Mouse (Mus musculus) CH12.LX (cell line): ENCODE measurements around the gene BC067074. TPM values are rescaled to one million over a fixed set of nuclear protein-coding genes. Genes with fewer than 3 reads are reported as not detected.

Source experiments
- DNase-seq: peaks from one replicate; pipeline ENCODE4 v3.0.0-alpha.2; 2013; ENCODE audit errors: extremely low read depth
- H3K27ac ChIP-seq: 2 replicates; pipeline ENCODE4 v1.5.1; 2012; ENCODE audit warnings: low read depth, mild to moderate bottlenecking, control low read depth, moderate library complexity; ENCODE audit not compliant: insufficient read depth
- H3K27me3 ChIP-seq: replicated peaks from 2 replicates; pipeline ENCODE3; 2012; ENCODE audit warnings: inconsistent platforms
- H3K36me3 ChIP-seq, 2 experiments: replicated peaks in 1 of 2; 2 replicates each; pipeline versions ENCODE3 to v1.6.1; 2012; ENCODE audit warnings: inconsistent platforms in 1 of 2, low read length in 1 of 2, mild to moderate bottlenecking in 1 of 2, mixed read lengths in 1 of 2, moderate library complexity in 1 of 2; ENCODE audit not compliant: control insufficient read depth in 1 of 2, insufficient read depth in 1 of 2
- H3K4me1 ChIP-seq, 2 experiments: 2 replicates each; pipeline ENCODE4 v1.6.1; 2012; ENCODE audit warnings: inconsistent platforms in 1 of 2, moderate library complexity in 1 of 2; ENCODE audit not compliant: insufficient read depth in 2 of 2, control insufficient read depth in 1 of 2
- H3K4me2 ChIP-seq: 2 replicates; pipeline ENCODE4 v1.6.1; 2012; ENCODE audit warnings: low read depth, mild to moderate bottlenecking, control low read depth; ENCODE audit not compliant: poor library complexity, insufficient read depth, severe bottlenecking
- H3K4me3 ChIP-seq, 3 experiments: fragments of 150-350 bp in 1 of 3; sonication (generic) in 1 of 3; replicated peaks in 1 of 3; 2 replicates each; pipeline versions ENCODE3 to v1.5.1; 2011 to 2012; ENCODE audit warnings: low read depth in 2 of 3, low read length in 2 of 3, mild to moderate bottlenecking in 2 of 3, moderate library complexity in 2 of 3, control low read depth in 1 of 3, improper control_type of control experiment in 1 of 3, inconsistent platforms in 1 of 3, mixed read lengths in 1 of 3; ENCODE audit not compliant: poor library complexity in 1 of 3
- H3K79me2 ChIP-seq: replicated peaks from 2 replicates; pipeline ENCODE4 v1.6.1; 2012; ENCODE audit warnings: mild to moderate bottlenecking, moderate library complexity; ENCODE audit not compliant: control insufficient read depth, poor library complexity, insufficient read depth, severe bottlenecking; ENCODE audit errors: extremely low read depth
- H3K9ac ChIP-seq: 2 replicates; pipeline ENCODE4 v1.6.1; 2012; ENCODE audit warnings: low read depth, mild to moderate bottlenecking, control low read depth, moderate library complexity; ENCODE audit not compliant: insufficient read depth
- H3K9me3 ChIP-seq: replicated peaks from 2 replicates; pipeline ENCODE3; 2012; ENCODE audit warnings: low read length, inconsistent platforms, mixed read lengths
- BHLHE40 ChIP-seq: IDR thresholded peaks from 2 replicates; pipeline ENCODE4 v1.6.1; 2011; ENCODE audit warnings: mild to moderate bottlenecking, low read depth, low read length, improper control_type of control experiment
- CHD2 ChIP-seq: IDR thresholded peaks from 2 replicates; pipeline ENCODE4 v1.6.1; 2011; ENCODE audit warnings: low read length, improper control_type of control experiment
- CTCF ChIP-seq, 2 experiments: IDR thresholded peaks in 1 of 2; conservative IDR thresholded peaks in 1 of 2; 2 replicates each; pipeline ENCODE4 v1.5.1; 2011 to 2012; ENCODE audit warnings: low read depth in 2 of 2, low read length in 2 of 2, improper control_type of control experiment in 1 of 2, inconsistent platforms in 1 of 2, mild to moderate bottlenecking in 1 of 2, moderate library complexity in 1 of 2
- E2F4 ChIP-seq: IDR thresholded peaks from 2 replicates; pipeline ENCODE4 v1.6.1; 2011; ENCODE audit warnings: low read depth, low read length, improper control_type of control experiment; ENCODE audit not compliant: insufficient replicate concordance
- ELF1 ChIP-seq: IDR thresholded peaks from 2 replicates; pipeline ENCODE4 v1.6.1; 2014; ENCODE audit warnings: low read depth, mild to moderate bottlenecking, inconsistent platforms, low read length, improper control_type of control experiment
- EP300 ChIP-seq: IDR thresholded peaks from 2 replicates; pipeline ENCODE4 v1.6.1; 2011; ENCODE audit warnings: low read length, improper control_type of control experiment
- ETS1 ChIP-seq: conservative IDR thresholded peaks from 2 replicates; pipeline ENCODE4 v1.6.1; 2012; ENCODE audit warnings: low read depth, mild to moderate bottlenecking, inconsistent platforms, low read length, improper control_type of control experiment, moderate library complexity
- GABPA ChIP-seq: IDR thresholded peaks from 2 replicates; pipeline ENCODE4 v1.6.1; 2012; ENCODE audit warnings: low read depth, low read length, improper control_type of control experiment, inconsistent platforms; ENCODE audit not compliant: insufficient replicate concordance
- IRF4 ChIP-seq: IDR thresholded peaks from 2 replicates; pipeline ENCODE4 v1.6.1; 2014; ENCODE audit warnings: low read depth, mild to moderate bottlenecking, inconsistent platforms, low read length, improper control_type of control experiment
- JUN ChIP-seq: IDR thresholded peaks from 2 replicates; pipeline ENCODE4 v1.6.1; 2011; ENCODE audit warnings: low read depth, mild to moderate bottlenecking, low read length, improper control_type of control experiment, moderate library complexity; ENCODE audit not compliant: insufficient read depth
- JUND ChIP-seq: conservative IDR thresholded peaks from 2 replicates; pipeline ENCODE4 v1.6.1; 2011; ENCODE audit warnings: low read depth, low read length, improper control_type of control experiment
- MAX ChIP-seq: IDR thresholded peaks from 2 replicates; pipeline ENCODE4 v1.6.1; 2011; ENCODE audit warnings: low read length, improper control_type of control experiment
- MEF2A ChIP-seq: IDR thresholded peaks from 2 replicates; pipeline ENCODE4 v1.6.1; 2014; ENCODE audit warnings: low read depth, mild to moderate bottlenecking, inconsistent platforms, low read length, improper control_type of control experiment, borderline replicate concordance
- MYC ChIP-seq: IDR thresholded peaks from 2 replicates; pipeline ENCODE4 v1.6.1; 2011; ENCODE audit warnings: low read depth, mild to moderate bottlenecking, improper control_type of control experiment, low read length
- PAX5 ChIP-seq: IDR thresholded peaks from 2 replicates; pipeline ENCODE4 v1.6.1; 2012; ENCODE audit warnings: low read length, inconsistent platforms, mixed read lengths
- POLR2A ChIP-seq: IDR thresholded peaks from 2 replicates; pipeline ENCODE4 v1.6.1; 2011; ENCODE audit warnings: low read depth, mild to moderate bottlenecking, improper control_type of control experiment, low read length
- POLR2AphosphoS2 ChIP-seq: IDR thresholded peaks from 2 replicates; pipeline ENCODE4 v1.6.1; 2011; ENCODE audit warnings: low read depth, low read length, improper control_type of control experiment
- RAD21 ChIP-seq: IDR thresholded peaks from 2 replicates; pipeline ENCODE4 v1.6.1; 2011; ENCODE audit warnings: low read depth, mild to moderate bottlenecking, low read length, improper control_type of control experiment, moderate library complexity
- SIN3A ChIP-seq: IDR thresholded peaks from 2 replicates; pipeline ENCODE4 v1.6.1; 2012; ENCODE audit warnings: low read length, improper control_type of control experiment, inconsistent platforms
- TCF12 ChIP-seq: IDR thresholded peaks from 2 replicates; pipeline ENCODE4 v1.6.1; 2014; ENCODE audit warnings: low read depth, mild to moderate bottlenecking, inconsistent platforms, low read length, improper control_type of control experiment
- UBTF ChIP-seq: IDR thresholded peaks from 2 replicates; pipeline ENCODE4 v1.6.1; 2012; ENCODE audit warnings: low read depth, mild to moderate bottlenecking, inconsistent platforms, low read length, improper control_type of control experiment, moderate library complexity
- ZNF384 ChIP-seq: IDR thresholded peaks from 2 replicates; pipeline ENCODE4 v1.6.1; 2012; ENCODE audit warnings: low read depth, low read length, improper control_type of control experiment, inconsistent platforms
- dilution Hi-C: fragments of 300-500 bp; cut with MboI; formaldehyde crosslinking; loops from 2 replicates; pipeline ENCODE4 v1.14.3; 2020; ENCODE audit warnings: low sequenced_read_pairs; ENCODE audit not compliant: extremely low pct_unique_long_range_greater_than_20kb, extremely low pct_ligation_motif_present
- in situ Hi-C: fragments of 300-500 bp; cut with MboI; formaldehyde crosslinking; loops from 3 replicates; pipeline ENCODE4 v1.14.3; 2019; ENCODE audit warnings: low sequenced_read_pairs, low pct_ligation_motif_present, low pct_unique_long_range_greater_than_20kb, mixed read lengths
- polyA plus RNA-seq: library from polyadenylated mRNA; unstranded; fragments of >175 nt; gene quantifications from 2 replicates; pipeline ENCODE4 v1.2.1, GENCODE M21; 2012; ENCODE audit warnings: low read depth; ENCODE audit not compliant: insufficient read length
- total RNA-seq, 2 experiments: library from RNA; depleted of rRNA; stranded (reverse); fragments of 300-350 nt in 1 of 2; fragments of >200 nt in 1 of 2; gene quantifications; 2 replicates each; pipeline ENCODE4 v1.2.3; 2012 to 2014

Gene BC067074
- total and polyA plus RNA-seq, 3 experiments: 0.93 TPM; not detected in 2

DNA sequence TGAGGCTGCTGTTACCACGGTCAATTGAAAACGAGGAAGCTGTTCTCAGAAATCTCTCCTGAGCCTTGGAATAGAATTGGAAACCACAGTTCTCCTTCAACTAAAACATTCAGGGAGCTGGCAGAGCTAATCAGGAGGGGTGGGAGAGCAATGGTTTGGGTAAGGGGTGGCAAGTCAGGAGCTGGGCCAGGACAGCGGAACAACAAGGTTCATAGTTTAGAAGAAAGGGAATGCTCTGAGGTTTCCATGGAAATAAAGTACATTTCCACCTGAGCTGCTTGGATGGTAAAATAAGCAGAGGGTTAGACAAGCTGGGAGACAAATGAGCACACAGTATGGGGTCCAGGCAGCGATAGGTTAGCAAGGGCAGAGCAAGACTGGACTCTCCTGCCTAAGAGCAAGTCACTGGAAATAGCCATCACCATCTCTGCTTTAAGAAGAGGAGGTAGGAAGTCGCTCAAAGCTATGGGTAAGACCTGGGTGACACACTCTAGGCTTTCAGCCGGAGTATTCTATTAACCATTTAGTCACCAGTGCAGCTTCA, 86.9 kb downstream of the BC067074 start:
- TF ChIP-seq POLR2A: no peak
- TF ChIP-seq PAX5: no peak
- no peak for TF ChIP-seq JUND
- no peak for TF ChIP-seq RAD21
- TF ChIP-seq ZNF384: no peak
- TF ChIP-seq MEF2A: no peak
- TF ChIP-seq IRF4: no peak
- no peak for TF ChIP-seq ELF1
- TF ChIP-seq TCF12: no peak
- TF ChIP-seq CHD2: no peak
- no peak for TF ChIP-seq POLR2AphosphoS2
- no peak for DNase-seq
- no peak overlapping the region for H3K4me2 ChIP-seq
- no peak overlapping the region for H3K4me3 ChIP-seq
- peaks cover 2% of the 10 kb centered on the region for H3K9me3 ChIP-seq
- H3K27me3 ChIP-seq: no peaks in the 10 kb centered on the region
- no peak overlapping the region for H3K9ac ChIP-seq
- no peaks in the 10 kb centered on the region for H3K36me3 ChIP-seq
- dilution Hi-C loops: no loop called here
- H3K79me2 ChIP-seq: no peaks in the 10 kb centered on the region
- in situ Hi-C loops: no loop called here
- no peak overlapping the region for H3K27ac ChIP-seq
- peaks cover 11 to 47% of the 10 kb centered on the region in 2 experiments for H3K4me1 ChIP-seq

DNA sequence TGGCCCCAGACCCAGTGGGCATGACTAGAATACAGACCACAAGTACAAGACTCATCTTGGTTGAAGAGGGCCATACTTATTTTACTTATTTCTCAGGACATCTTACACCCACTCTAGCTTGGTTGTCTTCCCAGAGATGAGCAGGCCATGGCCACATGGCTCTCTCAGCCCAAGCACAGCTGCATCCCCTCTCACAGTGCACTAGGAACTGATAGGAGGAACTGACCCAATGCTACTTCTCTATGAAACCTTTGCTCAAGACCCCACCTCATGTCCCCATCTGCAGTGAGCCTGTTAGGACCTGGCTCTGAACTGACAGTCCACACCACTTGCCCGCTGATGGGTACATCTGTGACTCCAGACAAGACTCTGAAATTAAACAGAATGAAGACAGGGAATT, 88.8 kb downstream of the BC067074 start:
- Histone ChIP-seq H3K36me3 (no peaks in the 10 kb centered on the region), H3K9ac (no peak overlapping the region), H3K4me1 (peaks cover 11 to 47% of the 10 kb centered on the region in 2 experiments), H3K4me2 (no peak overlapping the region), H3K27me3 (no peaks in the 10 kb centered on the region), H3K27ac (no peak overlapping the region), H3K9me3 (peaks cover 2% of the 10 kb centered on the region), H3K79me2 (no peaks in the 10 kb centered on the region), H3K4me3 (no peak overlapping the region)
- DNase-seq: peak; percentile 58
- TF ChIP-seq TCF12 (peak; percentile 85), MYC (peak; percentile 82), MAX (peak; percentile 73; the same call in 1 of the 2 replicates), POLR2AphosphoS2 (no peak), UBTF (no peak), PAX5 (no peak), GABPA (no peak), E2F4 (no peak), SIN3A (no peak), CTCF (conservative IDR thresholded peaks at IDR 0.05 in 1 of 2, IDR thresholded peaks at IDR 0.05 in 1 of 2; ENCODE audit: low read depth in 2 of 2, low read length in 2 of 2) (no peak), IRF4 (peak; percentile 69; the same call in 1 of the 2 replicates), ETS1 (no peak), BHLHE40 (0 out of 2 replicates have a peak, but pooled peaks have one; percentile 15), EP300 (peak; percentile 89), JUN (no peak)
- in situ Hi-C loops (no loop called here), dilution Hi-C loops (no loop called here)
